Mouse (Mus musculus): ENCODE data around the gene 4931406C07Rik. TPM values are rescaled to one million over a fixed set of nuclear protein-coding genes. Genes with fewer than 3 reads are reported as not detected.
A peak's percentile ranks its signal among the peaks of the same experiment; 100 is the strongest.

The 4931406C07Rik gene
- total and polyA plus RNA-seq, 3 experiments: 5.0 to 20.2 (median 12.0) TPM

GRCm38 (mm10) chr9:15310179-15310578 lies 3.9 kb upstream of the 4931406C07Rik start:
- Histone ChIP-seq H3K9me3 (replicated peaks; ENCODE audit: low read length) (no peaks in the 10 kb centered on the region), H3K4me2 (ENCODE audit: insufficient read depth, low read depth, poor library complexity, severe bottlenecking) (peak overlapping the region; percentile 98), H3K79me2 (replicated peaks; ENCODE audit: control insufficient read depth, extremely low read depth, insufficient read depth, poor library complexity, severe bottlenecking) (peaks cover 60% of the 10 kb centered on the region), H3K36me3 (replicated peaks in 1 of 2; ENCODE audit: control insufficient read depth in 1 of 2, insufficient read depth in 1 of 2, low read length in 1 of 2) (peaks cover 55 to 75% of the 10 kb centered on the region in 2 experiments), H3K4me3 (replicated peaks in 1 of 3; ENCODE audit: low read depth in 2 of 3, low read length in 2 of 3, poor library complexity in 1 of 3) (peak overlapping the region in 1 of 3 experiments; percentile 35), H3K27ac (ENCODE audit: insufficient read depth, low read depth) (no peak overlapping the region), H3K9ac (ENCODE audit: insufficient read depth, low read depth) (peak overlapping the region; percentile 18; the same call in 1 of the 2 replicates), H3K27me3 (replicated peaks) (no peaks in the 10 kb centered on the region), H3K4me1 (ENCODE audit: control insufficient read depth in 1 of 2, insufficient read depth in 2 of 2) (peaks cover 0 to 33% of the 10 kb centered on the region in 2 experiments; a peak in 2 of 4 replicates)
- TF ChIP-seq TBP (conservative IDR thresholded peaks at IDR 0.05; ENCODE audit: low read depth, low read length) (no peak), TCF12 (IDR thresholded peaks at IDR 0.05; ENCODE audit: low read depth, low read length) (no peak), JUND (conservative IDR thresholded peaks at IDR 0.05; ENCODE audit: low read depth, low read length) (no peak), HCFC1 (IDR thresholded peaks at IDR 0.05; ENCODE audit: low read depth, low read length) (no peak), IRF4 (IDR thresholded peaks at IDR 0.05; ENCODE audit: low read depth, low read length) (no peak), CHD2 (IDR thresholded peaks at IDR 0.05; ENCODE audit: low read length) (no peak), JUN (IDR thresholded peaks at IDR 0.05; ENCODE audit: insufficient read depth, low read depth, low read length) (no peak), ZKSCAN1 (IDR thresholded peaks at IDR 0.05; ENCODE audit: borderline replicate concordance, low read depth, low read length) (no peak), KAT2A (IDR thresholded peaks at IDR 0.05; ENCODE audit: insufficient replicate concordance, low read length) (no peak), EP300 (IDR thresholded peaks at IDR 0.05; ENCODE audit: low read length) (no peak), ZNF384 (IDR thresholded peaks at IDR 0.05; ENCODE audit: low read depth, low read length) (no peak), SMC3 (IDR thresholded peaks at IDR 0.05; ENCODE audit: low read depth, low read length) (no peak), USF1 (IDR thresholded peaks at IDR 0.05; ENCODE audit: low read depth, low read length) (no peak), PAX5 (IDR thresholded peaks at IDR 0.05; ENCODE audit: low read length) (no peak), POLR2AphosphoS2 (IDR thresholded peaks at IDR 0.05; ENCODE audit: low read depth, low read length) (no peak), E2F4 (IDR thresholded peaks at IDR 0.05; ENCODE audit: insufficient replicate concordance, low read depth, low read length) (no peak), NELFE (IDR thresholded peaks at IDR 0.05; ENCODE audit: low read depth, low read length) (no peak), GABPA (IDR thresholded peaks at IDR 0.05; ENCODE audit: insufficient replicate concordance, low read depth, low read length) (no peak), MAX (IDR thresholded peaks at IDR 0.05; ENCODE audit: low read length) (no peak), RAD21 (IDR thresholded peaks at IDR 0.05; ENCODE audit: low read depth, low read length) (no peak)
- dilution Hi-C loops (cut with MboI; ENCODE audit: extremely low pct_ligation_motif_present, extremely low pct_unique_long_range_greater_than_20kb, low sequenced_read_pairs): no loop called here
- DNase-seq (ENCODE audit: extremely low read depth): no peak
- in situ Hi-C loops (cut with MboI; ENCODE audit: low pct_ligation_motif_present, low pct_unique_long_range_greater_than_20kb, low sequenced_read_pairs): no loop called here

GRCm38 (mm10) chr9:15309425-15309824 lies 3.2 kb upstream of the 4931406C07Rik start:
- peaks cover 47 to 67% of the 10 kb centered on the region in 2 experiments for H3K36me3 ChIP-seq (replicated peaks in 1 of 2; ENCODE audit: control insufficient read depth in 1 of 2, insufficient read depth in 1 of 2, low read length in 1 of 2)

More at GRCm38 (mm10) chr9:15309425-15309824, 3.2 kb upstream of the 4931406C07Rik start:
- peak overlapping the region in 2 of 3 experiments; percentile 61 to 94 for H3K4me3 ChIP-seq (replicated peaks in 1 of 3; ENCODE audit: low read depth in 2 of 3, low read length in 2 of 3, poor library complexity in 1 of 3)
- DNase-seq (ENCODE audit: extremely low read depth): no peak
- dilution Hi-C loops (cut with MboI; ENCODE audit: extremely low pct_ligation_motif_present, extremely low pct_unique_long_range_greater_than_20kb, low sequenced_read_pairs) (no loop called here), in situ Hi-C loops (cut with MboI; ENCODE audit: low pct_ligation_motif_present, low pct_unique_long_range_greater_than_20kb, low sequenced_read_pairs) (no loop called here)
- peaks cover 1 to 40% of the 10 kb centered on the region in 2 experiments; a peak in 2 of 4 replicates for H3K4me1 ChIP-seq (ENCODE audit: control insufficient read depth in 1 of 2, insufficient read depth in 2 of 2)
- H3K79me2 ChIP-seq (replicated peaks; ENCODE audit: control insufficient read depth, extremely low read depth, insufficient read depth, poor library complexity, severe bottlenecking): peaks cover 57% of the 10 kb centered on the region
- H3K4me2 ChIP-seq (ENCODE audit: insufficient read depth, low read depth, poor library complexity, severe bottlenecking): peak overlapping the region; percentile 98
- TF ChIP-seq MXI1 (IDR thresholded peaks at IDR 0.05; ENCODE audit: low read depth, low read length) (peak; percentile 62; the same call in 1 of the 2 replicates), RCOR1 (conservative IDR thresholded peaks at IDR 0.05; ENCODE audit: low read depth, low read length) (no peak), CHD1 (IDR thresholded peaks at IDR 0.05; ENCODE audit: low read depth, low read length) (0 out of 2 replicates have a peak, but pooled peaks have one; percentile 40), BHLHE40 (IDR thresholded peaks at IDR 0.05; ENCODE audit: low read depth, low read length) (peak; percentile 60), SIN3A (IDR thresholded peaks at IDR 0.05; ENCODE audit: low read length) (peak; percentile 48; the same call in 1 of the 2 replicates)
- H3K9ac ChIP-seq (ENCODE audit: insufficient read depth, low read depth): peak overlapping the region; percentile 90
- no peaks in the 10 kb centered on the region for H3K9me3 ChIP-seq (replicated peaks; ENCODE audit: low read length)
- no peak overlapping the region for H3K27ac ChIP-seq (ENCODE audit: insufficient read depth, low read depth)
- no peaks in the 10 kb centered on the region for H3K27me3 ChIP-seq (replicated peaks)
